Mouse (Mus musculus) kidney, adult 2 months (tissue): ENCODE measurements around the gene Zcchc3. TPM values are rescaled to one million over a fixed set of nuclear protein-coding genes. Genes with fewer than 3 reads are reported as not detected.

Source experiments
- DNase-seq: peaks from one replicate; pipeline ENCODE4 v3.0.0; 2021
- H3K27ac ChIP-seq: fragments of 200-500 bp; 2 replicates; pipeline ENCODE4 v1.5.1; 2012; ENCODE audit warnings: low read depth, low read length, control low read depth, inconsistent platforms; ENCODE audit not compliant: insufficient read depth
- H3K27me3 ChIP-seq: fragments of 200-500 bp; replicated peaks from 2 replicates; pipeline ENCODE4 v1.6.1; 2012; ENCODE audit warnings: mild to moderate bottlenecking, moderate library complexity, low read length, inconsistent platforms; ENCODE audit not compliant: control insufficient read depth, insufficient read depth
- H3K36me3 ChIP-seq: fragments of 200-500 bp; 2 replicates; pipeline ENCODE4 v1.6.1; 2012; ENCODE audit warnings: mild to moderate bottlenecking, moderate library complexity, low read length, inconsistent platforms; ENCODE audit not compliant: control insufficient read depth, insufficient read depth
- H3K4me1 ChIP-seq: fragments of 200-500 bp; 2 replicates; pipeline ENCODE4 v1.6.1; 2011; ENCODE audit warnings: low read length; ENCODE audit not compliant: control insufficient read depth, insufficient read depth
- H3K4me3 ChIP-seq: fragments of 200-500 bp; 2 replicates; pipeline ENCODE4 v1.5.1; 2011; ENCODE audit warnings: mild to moderate bottlenecking, low read depth, low read length, control low read depth; ENCODE audit not compliant: insufficient read depth
- CTCF ChIP-seq: fragments of 200-500 bp; conservative IDR thresholded peaks from 2 replicates; pipeline ENCODE4 v1.5.1; 2011; ENCODE audit warnings: low read depth, mild to moderate bottlenecking, control low read depth, low read length, moderate library complexity, mixed read lengths; ENCODE audit not compliant: insufficient read depth, insufficient read length
- POLR2A ChIP-seq: fragments of 200-500 bp; IDR thresholded peaks from one replicate; pipeline ENCODE4 v1.6.1; 2011; ENCODE audit warnings: low read depth, low read length, control low read depth
- WGBS: fragments of 180-500 bp; shearing (Covaris S2); methylation state at CpG from one replicate; pipeline ENCODE4 v1.1.7; 2018; 5-methylcytosine and 5-hydroxymethylcytosine counted together
- polyA plus RNA-seq: library from polyadenylated mRNA; depleted of rRNA; stranded (reverse); fragments of >200 nt; gene quantifications from 2 replicates; pipeline ENCODE4 v1.2.3, GENCODE M21; 2012; rRNA removed

Zcchc3 gene
- polyA plus RNA-seq, 1 experiment = 4.3 TPM

DNA sequence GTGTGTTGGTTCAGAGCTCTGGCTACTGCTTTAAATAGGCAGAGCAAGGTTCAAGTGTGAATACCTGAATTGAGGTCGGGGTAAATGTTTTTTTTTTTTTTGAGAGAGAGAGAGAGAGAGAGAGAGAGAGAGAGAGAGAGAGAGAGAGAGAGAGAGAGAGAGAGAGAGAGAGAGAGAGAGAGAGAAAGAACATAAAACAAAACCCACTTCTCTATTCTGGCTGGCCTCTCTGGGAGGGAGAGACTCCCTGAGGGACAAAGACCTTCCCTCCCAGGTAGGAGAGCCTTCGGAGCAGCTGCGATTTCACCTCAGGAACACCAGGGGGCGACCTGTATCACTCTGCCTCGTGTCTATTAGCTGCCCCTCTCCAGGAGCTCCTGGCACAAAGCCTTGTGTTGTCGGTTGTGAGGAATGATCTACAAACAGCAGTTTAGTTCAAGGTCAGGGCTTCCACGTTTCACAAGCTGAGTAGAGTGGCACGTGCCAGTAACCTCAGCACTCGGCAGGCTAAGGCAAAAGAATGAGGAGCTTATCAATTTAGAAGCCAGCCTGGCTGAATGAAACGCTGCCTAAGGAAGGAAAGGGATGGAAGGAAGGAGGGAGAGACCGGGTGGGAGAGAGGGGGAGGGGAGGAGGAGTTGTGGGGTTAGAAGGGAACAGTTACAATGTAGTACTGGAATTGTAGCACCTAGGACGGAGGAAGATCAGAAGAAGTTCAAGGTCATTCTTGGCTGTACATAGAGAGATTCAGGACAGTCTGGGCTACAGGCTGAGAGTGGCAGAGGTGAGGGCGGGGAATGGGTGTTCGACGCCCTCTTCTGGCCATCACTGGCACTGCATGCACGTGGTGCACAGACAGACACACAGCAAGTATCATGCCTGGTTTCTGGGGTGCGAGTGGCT is 51.3 kb downstream of the Zcchc3 start:
- 9% methylated on average over 17 of the region's 17 CpGs for WGBS
- peaks cover 7% of the 10 kb centered on the region; the same call in 1 of the 2 replicates for H3K4me1 ChIP-seq
- H3K4me3 ChIP-seq = no peak overlapping the region
- no peaks in the 10 kb centered on the region for H3K36me3 ChIP-seq
- no peaks in the 10 kb centered on the region for H3K27me3 ChIP-seq
- DNase-seq = peak; percentile 95
- TF ChIP-seq POLR2A = no peak
- peak; percentile 89 for TF ChIP-seq CTCF
- no peak overlapping the region for H3K27ac ChIP-seq

Other genes with a start within 250 kb of the Zcchc3 start
- 26.1 and 35.0 TPM in 2 replicates for gene Csnk2a1, start 188.2 kb downstream of the Zcchc3 start, polyA plus RNA-seq
- gene Tbc1d20, start 121.2 kb downstream of the Zcchc3 start, polyA plus RNA-seq = 54.6 and 59.5 TPM in 2 replicates
- 150 and 155 TPM in 2 replicates for gene Rbck1, start 82.4 kb downstream of the Zcchc3 start, polyA plus RNA-seq
- 1.4 and 1.5 TPM in 2 replicates for gene Trib3, start 71.0 kb downstream of the Zcchc3 start, polyA plus RNA-seq
- gene Nrsn2, start 38.4 kb downstream of the Zcchc3 start, polyA plus RNA-seq = 0.12 and 0.50 TPM in 2 replicates
- gene Sox12, start 17.0 kb downstream of the Zcchc3 start, polyA plus RNA-seq = 9.1 and 9.5 TPM in 2 replicates
- 0.69 and 0.78 TPM in 2 replicates for gene 6820408C15Rik, start 560 bp upstream of the Zcchc3 start, polyA plus RNA-seq
- gene Defb23, start 49.6 kb upstream of the Zcchc3 start, polyA plus RNA-seq = not detected in 2 replicates
- gene Defb20, start 62.0 kb upstream of the Zcchc3 start, polyA plus RNA-seq = not detected in 2 replicates
- not detected in 2 replicates for gene Defb22, start 75.1 kb upstream of the Zcchc3 start, polyA plus RNA-seq
- 1.0 and 2.0 TPM in 2 replicates for gene Defb26, start 96.7 kb upstream of the Zcchc3 start, polyA plus RNA-seq
- gene Defb28, start 103.2 kb upstream of the Zcchc3 start, polyA plus RNA-seq = 0.30 TPM in 1 of 2 replicates, not detected in the other
- 159 and 165 TPM in 2 replicates for gene Defb29, start 125.1 kb upstream of the Zcchc3 start, polyA plus RNA-seq
- gene Gm17416, start 154.3 kb upstream of the Zcchc3 start, polyA plus RNA-seq = not detected in 2 replicates
- gene Defb21, start 157.7 kb upstream of the Zcchc3 start, polyA plus RNA-seq = not detected in 2 replicates
- gene Defb19, start 165.3 kb upstream of the Zcchc3 start, polyA plus RNA-seq = 2.3 and 2.9 TPM in 2 replicates
- gene Defb45, start 184.4 kb upstream of the Zcchc3 start, polyA plus RNA-seq = not detected in 2 replicates
- gene Defb36, start 189.3 kb upstream of the Zcchc3 start, polyA plus RNA-seq = 0.27 and 0.52 TPM in 2 replicates
- gene Defb25, start 208.0 kb upstream of the Zcchc3 start, polyA plus RNA-seq = 1.0 TPM in 1 of 2 replicates, not detected in the other
- gene Rem1, start 211.9 kb upstream of the Zcchc3 start, polyA plus RNA-seq = 10.5 and 13.5 TPM in 2 replicates